Mouse (Mus musculus): ENCODE measurements around the gene Cst12.
"Not testable (repeated sequence)": the region's sequence is repeated elsewhere in the genome, so short reads cannot be mapped to it uniquely, and the experiment has no call there.

The Cst12 gene

DNA sequence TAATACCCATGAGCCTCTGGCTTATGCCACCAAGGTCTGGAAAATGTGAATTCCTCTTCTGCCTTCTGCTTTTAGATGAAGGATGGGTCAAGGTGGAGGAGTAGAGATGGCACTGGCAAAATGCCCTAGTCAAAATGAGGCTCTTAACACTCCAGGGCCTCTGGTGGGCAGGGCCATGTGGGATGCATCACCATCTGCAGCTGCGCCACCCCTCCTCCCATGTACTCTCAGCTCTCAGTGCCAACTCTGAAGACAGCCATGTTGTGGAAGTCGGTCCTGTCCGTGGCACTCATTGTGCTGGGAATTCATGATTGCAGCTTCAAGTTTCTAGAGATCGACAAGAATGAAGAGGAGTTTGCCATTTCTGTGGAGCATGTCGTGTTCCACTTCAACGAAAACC is at the start of gene Cst12:
Gene Cst12, plus strand, starts transcription at position 220 of the 400 bp plus-strand sequence.
- DNase-seq (ENCODE audit: low spot score in 2 of 2) = no peak

DNA sequence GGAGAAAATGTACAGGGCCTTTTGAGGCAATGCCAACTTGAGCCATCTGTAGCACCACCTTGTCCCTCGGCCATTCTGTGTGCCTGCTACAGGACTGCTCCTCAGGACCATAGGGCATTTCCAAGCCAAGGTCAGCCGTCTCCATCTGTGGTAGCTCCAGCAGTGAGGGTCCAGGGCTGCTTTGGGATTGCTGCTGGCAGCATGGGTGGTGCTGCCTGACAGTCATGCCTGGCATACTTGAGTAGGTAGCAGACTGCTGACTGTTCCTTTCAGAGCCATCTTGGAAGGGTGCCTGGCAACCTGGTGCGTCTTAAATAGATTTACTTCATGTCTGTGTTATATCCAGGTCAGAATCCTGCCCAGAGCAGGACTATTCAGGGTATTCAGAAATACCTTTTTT is 46.2 kb upstream of the Cst12 start:
- no peak for DNase-seq (ENCODE audit: low spot score in 2 of 2)

DNA sequence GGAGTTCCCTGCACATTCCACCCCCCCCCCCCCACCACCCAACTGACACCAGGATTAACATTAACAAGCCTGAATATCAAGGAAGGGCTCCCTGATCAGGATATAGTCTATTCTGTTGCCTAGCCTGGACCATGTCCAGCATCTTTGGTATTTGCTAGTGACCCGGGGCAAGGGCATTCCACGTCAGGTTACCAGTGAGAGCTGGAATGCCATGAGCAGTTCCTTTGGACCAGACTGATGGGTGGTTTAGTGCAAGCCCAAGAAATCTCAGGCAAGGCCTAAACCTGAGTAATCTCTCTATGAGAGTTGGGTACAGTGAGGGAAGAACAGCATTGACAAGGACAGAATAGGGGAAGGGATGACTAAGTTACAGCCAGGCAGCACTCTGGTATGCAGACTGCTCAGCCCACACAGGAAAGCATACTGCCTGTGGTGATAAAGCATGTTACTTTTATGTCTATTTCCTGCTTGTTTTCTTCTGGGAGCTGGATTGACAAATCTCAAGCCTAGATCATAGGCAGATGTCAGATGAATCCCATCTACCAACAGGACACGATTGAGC is 45.2 kb upstream of the Cst12 start:
- DNase-seq (ENCODE audit: low spot score in 2 of 2) = no peak

DNA sequence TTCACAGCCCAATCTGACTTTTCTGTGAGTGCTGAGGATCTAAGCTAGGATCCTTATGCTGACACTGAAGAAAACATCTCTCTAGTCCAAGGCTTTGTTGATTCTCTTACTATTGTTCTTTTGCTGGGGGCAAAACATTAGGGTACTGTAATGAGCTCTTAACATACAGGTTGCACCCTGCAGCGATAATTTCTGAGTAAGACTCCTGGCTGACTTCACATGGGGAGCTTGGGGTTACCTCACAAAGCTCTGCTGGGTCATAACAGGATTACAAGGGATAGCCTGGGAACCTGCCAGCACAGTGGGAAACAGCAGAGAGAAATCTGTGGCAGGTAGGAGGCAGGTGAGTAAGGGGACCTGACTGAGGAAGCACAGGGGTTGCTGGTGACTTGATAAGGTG is 39.1 kb upstream of the Cst12 start, which contains the start of gene Cstl1:
Gene Cstl1, plus strand, starts transcription at position 301 of the 400 bp plus-strand sequence.
- no peak for DNase-seq (ENCODE audit: low spot score in 2 of 2)

DNA sequence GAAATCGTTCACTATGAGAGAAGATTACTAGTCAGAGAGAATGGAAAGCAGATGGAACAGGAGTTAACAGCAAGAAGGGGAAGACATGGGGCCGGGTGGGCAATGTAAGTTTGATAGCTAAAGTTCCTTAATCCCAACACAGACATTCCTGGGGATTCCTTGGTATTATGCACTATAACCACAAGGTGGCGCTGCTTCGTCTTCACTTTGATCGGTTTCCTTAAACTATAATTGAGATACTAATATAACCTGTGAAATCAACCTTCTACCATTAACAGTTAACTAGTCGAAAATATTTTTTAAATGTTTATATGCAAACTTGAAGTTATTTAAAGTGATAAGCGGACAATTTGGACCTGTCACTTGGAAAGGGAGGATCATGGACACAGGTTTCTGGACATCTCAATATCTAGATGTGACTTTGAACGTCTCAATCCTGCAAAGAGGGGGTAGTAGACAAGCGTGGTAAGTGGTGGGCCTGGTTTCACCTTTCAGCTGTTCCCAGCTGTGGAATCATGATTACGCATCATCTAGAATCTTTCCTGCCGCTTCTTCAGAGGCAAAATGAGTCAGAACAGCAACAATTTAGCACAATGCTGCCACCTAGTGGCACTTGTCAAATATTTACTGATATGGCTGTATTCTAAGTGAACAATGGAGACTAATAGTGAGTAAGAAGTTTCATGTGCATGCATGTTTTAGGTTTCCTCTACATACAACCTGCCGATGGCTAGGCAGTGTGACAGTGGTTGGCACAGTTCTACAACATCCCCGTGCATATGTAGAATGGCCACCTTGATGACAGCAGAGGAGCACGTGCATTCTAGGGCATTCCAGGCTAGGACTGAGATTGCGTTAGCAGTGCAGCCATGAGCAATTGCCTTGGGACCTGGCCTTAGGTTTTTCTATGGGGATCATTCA is 37.0 kb upstream of the Cst12 start:
- DNase-seq (ENCODE audit: low spot score in 2 of 2) = peak; percentile 63 to 75

DNA sequence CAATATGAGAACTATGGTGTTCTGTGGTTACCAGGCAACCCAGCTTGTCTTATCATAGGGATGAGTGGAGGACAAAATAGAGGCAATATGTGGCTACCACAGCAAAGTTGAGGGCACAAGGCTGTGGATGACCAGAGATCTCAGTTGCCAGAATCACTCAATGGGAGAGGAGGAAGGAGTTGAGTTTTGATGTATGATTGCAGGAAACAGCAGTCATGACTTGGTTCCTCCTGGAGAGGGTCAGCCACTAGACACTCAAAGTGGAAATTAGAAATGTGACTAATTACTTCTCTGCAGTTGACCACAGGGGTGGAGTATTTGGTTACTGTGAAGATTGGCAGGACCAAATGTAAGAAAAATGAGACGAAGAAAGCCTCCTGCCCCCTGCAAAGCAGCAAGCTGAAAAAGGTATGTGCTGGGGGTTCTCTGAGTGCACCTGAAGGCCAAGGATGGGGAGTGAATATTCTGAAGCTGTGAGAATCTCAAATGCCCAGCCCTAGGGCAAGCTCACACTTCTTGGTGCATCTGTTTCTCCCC is 34.8 kb upstream of the Cst12 start:
- DNase-seq (ENCODE audit: low spot score in 2 of 2) = no peak

DNA sequence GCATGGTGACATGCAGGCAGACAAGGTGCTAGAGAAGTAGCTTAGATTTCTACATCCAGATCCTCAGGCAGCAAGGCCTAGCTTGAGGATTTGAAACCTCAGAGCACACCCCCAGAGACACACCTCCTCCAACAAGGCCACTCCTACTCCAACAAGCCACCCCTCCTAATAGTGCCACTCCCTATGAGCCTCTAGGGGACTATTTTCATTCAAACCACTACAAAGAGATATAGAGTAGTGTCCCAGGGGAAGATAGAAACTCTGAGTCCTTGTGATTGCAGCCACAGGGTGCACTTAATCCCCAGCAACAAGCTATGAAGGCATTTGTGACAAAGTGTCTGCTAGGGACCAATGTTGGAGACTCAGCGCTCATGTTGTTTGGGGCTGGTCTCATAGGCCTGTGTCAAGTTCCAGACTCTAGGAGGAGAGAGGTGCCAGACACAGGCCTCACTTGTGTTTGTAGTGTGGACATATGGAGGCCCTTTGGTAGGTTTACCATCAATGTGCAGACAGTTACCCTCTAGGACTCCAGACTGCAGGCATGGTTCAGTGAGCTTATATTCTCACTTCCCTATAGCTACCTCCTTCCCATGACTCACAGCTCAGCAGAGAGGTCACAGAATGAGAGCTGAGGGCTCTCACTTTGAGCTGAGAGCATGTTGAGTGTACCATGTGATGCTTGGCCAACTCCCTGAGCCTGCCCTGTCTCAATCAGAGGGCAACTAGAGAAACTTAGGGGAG is 25.3 kb upstream of the Cst12 start:
- peak in 1 of 2 experiments; percentile 69 for DNase-seq (ENCODE audit: low spot score in 2 of 2)

DNA sequence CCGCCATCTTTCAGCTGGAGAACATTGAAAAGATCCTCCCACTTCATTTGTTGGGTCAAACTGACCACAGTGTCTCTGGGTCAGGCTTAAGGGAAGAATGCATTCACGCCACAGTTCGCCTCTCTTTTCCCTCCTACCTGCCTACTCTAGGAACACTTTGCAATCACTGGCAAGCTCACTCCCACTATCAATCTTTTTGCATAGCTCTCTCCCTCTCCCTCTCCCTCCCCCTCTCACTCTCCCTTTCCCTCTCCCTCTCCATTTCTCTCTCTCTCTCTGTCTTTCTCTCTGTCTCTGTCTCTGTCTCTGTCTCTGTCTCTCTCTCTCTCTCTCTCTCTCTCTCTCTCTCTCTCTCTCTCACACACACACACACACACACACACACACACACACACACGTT is 17.8 kb upstream of the Cst12 start, which contains the start of gene Cst11:
Gene Cst11, minus strand, starts transcription at position 101 of the 400 bp plus-strand sequence.
- DNase-seq (ENCODE audit: low spot score in 2 of 2) = not testable (repeated sequence)

DNA sequence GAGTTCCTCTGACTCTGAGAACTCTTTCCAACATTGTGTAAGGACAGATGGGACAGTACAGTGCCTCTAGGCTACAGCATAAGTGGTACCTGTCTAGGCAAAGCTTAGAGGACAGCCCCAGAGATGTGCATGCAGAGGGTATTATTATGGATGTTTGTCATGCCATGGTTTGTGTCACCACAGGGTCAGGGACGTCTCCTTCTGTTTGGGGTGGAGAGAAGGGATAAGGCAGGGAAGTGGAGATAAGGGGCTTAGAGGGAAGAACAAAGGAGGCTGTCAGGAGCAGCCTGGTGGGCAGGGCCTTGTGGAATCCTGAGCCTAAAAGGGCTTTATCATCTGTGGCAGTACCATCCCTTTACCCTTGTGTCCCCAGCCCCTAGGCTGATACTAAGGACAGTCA is 7.5 kb upstream of the Cst12 start, which contains the start of gene 8030411F24Rik:
Gene 8030411F24Rik, plus strand, starts transcription at position 301 of the 400 bp plus-strand sequence.
- no peak for DNase-seq (ENCODE audit: low spot score in 2 of 2)

DNA sequence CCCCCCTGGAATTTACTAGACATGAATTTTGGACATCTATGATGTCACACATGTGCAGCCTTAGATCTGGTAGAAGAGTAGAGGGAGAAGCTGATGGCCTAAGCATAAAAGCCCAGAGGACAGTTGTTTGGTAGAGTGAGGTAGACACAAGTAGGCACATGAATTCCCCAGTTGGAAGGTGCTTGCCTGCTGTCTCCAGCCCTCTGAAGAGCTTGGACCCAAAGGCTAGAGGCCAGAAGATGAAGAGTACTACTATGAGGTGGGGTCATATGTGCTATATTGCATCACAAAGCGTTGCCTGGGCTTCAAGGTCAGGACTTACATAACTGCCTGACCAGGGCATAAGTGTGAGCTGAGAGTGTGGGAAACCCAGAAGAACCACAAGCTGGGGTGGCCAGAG is 9.3 kb downstream of the Cst12 start, which contains the start of gene Cst8:
Gene Cst8, plus strand, starts transcription at position 301 of the 400 bp plus-strand sequence.
- DNase-seq (ENCODE audit: low spot score in 2 of 2) = no peak

DNA sequence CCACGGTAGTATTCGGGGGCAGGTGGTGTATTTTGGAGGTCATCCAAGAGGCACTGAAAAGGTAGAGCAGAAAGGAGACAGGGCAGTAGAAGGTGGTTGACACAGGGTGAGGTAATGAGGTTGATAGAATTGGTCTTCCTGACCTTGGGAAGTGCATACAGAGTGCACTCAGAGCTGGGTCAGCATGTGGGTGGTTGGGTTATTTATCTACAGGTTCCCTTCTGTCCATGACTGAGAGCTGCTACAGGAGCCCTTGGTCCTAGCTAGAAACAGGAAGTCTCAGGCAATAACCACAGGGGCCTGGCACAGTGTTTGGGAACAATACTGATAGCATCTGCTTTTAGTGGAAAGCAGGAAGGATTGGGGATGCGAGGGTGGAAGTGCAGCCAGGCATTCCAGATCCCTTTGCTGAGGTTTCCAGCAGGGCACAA is 12.3 kb downstream of the Cst12 start:
- DNase-seq (ENCODE audit: low spot score in 2 of 2) = no peak

DNA sequence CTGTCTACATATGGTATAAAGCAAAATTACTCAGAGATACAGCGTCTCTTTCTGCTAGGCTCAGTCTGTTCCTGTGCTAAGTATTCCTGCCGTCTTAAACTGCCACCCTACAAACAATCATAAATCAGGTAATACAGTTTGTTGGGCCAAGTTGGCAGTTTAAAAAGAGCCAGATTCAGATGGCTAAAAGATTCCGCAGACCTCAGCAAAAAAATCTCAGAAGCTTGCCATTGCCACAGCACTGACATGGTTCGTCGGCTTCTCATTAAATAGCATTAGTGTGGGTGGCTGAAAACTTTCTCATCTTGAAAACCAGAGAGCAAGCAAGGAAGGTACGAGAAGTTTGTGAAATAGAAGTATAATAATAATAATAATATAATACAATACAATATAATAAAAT is 17.5 kb downstream of the Cst12 start:
- no peak for DNase-seq (ENCODE audit: low spot score in 2 of 2)

DNA sequence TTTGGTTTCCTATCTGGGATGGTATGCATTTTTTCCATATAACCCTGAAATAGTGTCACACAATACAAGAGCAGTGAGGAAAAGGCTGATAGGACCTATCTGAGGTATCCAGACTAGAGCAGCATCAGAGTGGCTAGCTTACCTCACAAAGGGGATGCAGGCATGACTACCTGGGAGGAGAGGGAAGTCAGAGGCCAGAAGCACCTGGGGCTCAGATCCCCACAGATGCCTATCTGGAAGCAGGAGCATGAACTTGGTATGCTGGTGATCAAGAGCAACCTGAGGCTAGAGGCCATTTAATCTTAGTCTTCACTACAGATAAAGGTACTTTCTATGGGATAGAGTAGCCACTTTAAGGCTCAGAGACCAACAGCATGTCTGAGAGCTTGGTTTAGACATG is 30.7 kb downstream of the Cst12 start, which contains the start of gene Cst13:
Gene Cst13, plus strand, starts transcription at position 173 of the 400 bp plus-strand sequence.
- DNase-seq (ENCODE audit: low spot score in 2 of 2) = no peak

DNA sequence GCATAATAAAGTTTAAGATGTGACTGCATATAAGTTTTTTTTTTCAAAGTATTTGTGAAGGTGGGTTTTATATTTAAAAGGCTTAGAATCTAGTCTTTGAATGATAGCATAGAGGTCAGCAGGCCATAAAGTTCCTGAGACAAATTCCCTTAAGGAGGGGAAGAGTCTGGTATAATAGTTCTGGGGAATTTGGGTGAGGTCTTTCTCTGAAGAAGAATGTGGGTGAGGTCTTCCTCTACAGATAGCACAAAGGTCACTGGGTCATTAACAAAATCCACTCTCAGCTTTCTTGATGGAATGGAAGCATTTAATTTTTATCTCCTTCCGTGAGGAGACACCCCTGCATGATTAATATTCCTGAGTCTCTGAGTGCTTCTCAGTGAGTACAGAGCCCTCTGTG is 36.8 kb downstream of the Cst12 start:
- DNase-seq (ENCODE audit: low spot score in 2 of 2) = no peak

DNA sequence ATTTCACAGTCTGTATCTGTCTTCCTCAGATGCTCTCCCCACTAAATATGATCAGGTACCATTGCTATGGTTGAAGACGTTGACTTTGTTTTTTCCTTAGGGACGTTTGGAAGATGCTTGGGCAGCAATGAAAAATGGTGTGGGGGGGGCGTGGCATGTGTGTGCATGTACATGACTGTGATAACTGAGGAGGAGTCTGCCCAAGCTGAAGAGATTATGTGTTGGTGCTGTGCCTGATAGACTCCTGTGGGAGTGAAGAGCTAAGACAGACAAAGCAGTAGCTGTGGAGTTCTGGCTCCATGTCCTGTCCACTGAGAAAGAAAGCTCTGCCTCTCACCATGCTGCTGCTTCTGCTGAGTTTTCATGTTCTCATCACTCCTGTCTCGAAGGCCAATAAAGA is 45.8 kb downstream of the Cst12 start, which contains the start of gene Cst9:
Gene Cst9, plus strand, starts transcription at position 236 of the 400 bp plus-strand sequence.
- DNase-seq (ENCODE audit: low spot score in 2 of 2) = no peak

DNA sequence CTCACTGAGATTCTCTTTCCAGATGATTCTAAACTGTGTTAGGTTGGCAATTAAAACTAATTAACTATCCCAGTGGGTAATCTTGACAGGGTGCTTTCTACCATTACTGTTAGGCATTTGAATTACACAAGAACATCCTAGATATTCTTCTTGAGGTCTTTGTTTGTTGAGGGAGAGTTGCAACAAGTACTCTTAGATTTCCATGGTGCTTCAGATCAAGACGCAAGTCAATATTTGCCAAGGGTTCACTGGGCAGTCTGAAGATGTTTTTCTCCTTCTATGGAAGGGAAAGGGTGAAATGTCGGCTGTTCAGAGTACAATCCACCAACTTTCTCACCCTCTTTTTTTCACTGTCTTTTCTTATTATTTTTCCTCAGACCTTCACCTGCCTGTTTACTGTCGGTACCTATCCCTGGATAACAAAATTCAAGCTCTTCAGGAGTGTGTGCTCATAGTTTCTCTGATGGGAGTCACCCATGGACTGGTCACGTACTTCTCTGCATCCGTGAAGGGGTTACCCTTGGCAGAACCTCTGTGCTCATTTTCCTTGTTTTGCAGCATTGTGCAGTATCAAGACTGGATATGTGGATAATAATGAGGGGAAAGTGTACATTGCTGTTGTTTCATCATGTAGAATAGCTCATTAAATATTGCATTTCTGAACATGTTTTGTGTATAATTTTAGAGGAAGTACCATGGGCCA is 49.1 kb downstream of the Cst12 start:
- DNase-seq (ENCODE audit: low spot score in 2 of 2) = no peak

DNA sequence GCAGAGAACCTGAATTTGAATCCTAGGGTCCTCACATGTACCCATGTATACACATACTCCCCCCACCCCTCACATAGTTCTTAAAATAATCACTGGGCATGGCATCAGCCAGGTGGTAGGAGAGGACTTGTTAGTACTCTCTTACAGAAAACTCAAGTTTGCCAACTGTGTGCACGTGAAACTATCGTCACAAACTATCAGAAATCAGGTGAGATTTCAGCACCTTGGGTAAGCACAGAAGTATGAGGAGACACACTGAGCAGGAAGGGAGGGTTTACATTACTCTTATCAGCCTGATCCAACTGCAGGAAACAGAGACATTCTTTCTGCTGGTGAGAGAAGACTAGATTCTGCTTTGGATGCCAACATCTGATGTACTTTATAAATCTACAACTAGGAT is 50.1 kb downstream of the Cst12 start:
- DNase-seq (ENCODE audit: low spot score in 2 of 2) = no peak

Measured in natural killer cell, adult 2 months (primary cell).